Mouse (Mus musculus): ENCODE results near the gene Morn5.

Gene Morn5

DNA sequence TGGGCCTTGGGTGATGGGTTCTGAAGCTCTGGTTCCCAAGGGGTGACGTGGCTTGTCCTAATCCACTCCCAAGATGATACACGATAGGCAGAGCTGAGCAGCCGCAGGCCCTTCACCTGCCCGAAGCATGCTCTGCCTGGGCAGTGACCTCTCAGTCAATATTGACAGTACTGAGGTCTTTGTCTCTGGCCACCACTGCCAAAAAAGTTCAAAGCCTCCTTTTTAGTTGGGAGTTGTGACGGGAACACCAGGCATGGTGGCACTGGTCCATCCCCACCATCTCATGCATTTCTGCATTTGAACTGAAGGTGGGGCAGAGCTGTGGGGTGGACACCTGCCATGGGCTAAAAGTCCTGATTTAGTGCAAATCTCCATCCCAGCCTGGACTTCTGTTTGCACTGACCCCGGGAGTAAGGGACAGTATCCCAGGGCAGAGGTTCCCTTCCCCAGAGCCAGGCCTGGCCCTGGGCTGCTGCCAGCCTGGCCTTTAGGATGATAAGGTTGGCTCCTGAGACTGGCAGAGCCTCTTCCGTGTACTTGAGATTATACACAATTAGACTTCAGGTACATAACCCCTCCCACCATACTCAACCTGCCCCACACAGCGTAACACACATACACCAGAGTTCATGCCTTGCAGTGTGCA lies 22.5 kb downstream of the Morn5 start:
- DNase-seq = no peak

DNA sequence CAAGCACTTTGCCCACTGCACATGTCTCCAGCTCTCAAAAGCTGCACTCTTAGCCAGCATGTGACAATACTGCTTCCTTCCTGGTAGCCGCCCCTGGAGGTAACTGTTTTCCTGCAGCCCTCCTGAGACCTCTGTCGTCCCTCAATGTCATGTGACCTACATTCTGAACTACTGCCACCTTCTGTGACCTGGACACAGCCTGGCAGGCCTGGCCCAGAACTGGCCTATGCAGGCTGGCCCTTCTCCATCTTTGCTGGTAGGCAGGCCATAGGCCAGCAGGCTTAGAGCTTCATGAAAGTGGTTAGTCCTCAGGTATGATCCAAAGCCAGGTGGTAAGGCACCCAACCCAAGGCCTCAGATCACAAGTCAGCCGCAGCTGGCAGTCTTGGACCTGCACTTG lies 24.5 kb downstream of the Morn5 start:
- DNase-seq = no peak

DNA sequence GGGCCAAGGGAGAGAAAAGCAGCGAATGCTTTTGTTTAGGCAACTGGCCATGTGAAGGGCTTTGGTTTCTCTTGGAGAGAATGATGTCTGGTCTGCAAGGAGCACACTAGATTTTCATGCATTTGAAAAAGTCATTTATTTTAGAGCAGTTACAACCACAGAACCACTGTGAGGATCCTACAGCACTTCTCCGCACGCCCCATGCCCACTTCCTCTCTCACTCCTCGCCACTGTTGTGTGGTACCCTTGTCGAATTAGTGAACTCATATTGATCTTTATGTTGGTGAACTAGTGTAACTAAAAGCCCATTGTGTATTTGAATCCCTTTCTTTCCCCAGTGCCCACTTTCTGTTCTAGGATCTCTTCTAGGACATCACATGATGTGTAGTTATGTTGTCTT lies 26.0 kb downstream of the Morn5 start:
- no peak for DNase-seq

DNA sequence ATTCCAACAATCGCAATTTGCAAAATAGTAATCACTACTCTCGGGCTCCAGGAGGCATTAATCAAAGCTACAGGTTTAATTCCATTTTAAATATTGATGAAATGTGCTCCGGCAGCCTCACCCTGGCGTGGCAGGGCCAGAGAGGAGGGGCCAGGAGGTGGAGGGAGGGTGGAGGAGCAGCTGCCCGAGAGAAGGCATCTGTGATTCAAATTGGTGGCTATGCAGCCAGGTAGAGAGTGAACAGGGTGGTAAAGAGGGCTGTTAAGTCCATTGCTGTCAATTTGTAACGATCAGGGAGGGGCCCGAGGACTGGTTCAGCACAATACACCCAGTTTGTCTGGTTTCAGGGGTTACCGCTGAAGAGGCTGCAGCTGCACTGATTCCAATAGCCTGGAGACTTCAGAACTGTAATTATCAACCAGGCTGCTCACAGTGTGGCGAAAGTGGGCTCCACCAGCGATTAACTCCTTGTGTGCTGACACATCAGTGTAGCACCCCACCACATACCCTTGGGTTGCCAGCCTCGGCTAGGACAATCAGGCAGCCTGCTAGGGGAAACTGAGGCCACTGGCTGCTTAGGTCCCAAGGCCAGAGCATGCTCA lies 28.0 kb downstream of the Morn5 start:
- peak in 1 of 2 experiments; percentile 17 for DNase-seq

DNA sequence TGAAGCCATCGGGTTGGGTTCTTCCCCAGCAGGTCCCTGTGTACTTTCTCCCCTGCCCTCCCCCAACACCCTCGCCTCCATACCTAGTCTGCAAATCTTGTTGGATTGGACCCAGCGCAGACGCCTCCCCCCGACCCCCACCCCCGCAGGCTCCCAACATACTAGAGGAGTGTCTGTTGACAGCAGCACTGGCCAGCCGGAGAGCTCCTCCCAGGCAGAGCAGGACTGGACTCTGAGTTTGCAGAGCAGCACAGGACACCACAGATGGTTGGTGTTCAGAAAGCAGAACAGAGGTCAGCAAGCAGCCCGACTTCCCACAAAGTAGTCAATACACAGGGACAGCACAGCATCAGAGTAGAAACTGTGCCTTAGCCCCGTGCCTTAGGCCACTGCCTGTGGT lies 32.2 kb downstream of the Morn5 start:
- DNase-seq = peak; percentile 62 to 78

DNA sequence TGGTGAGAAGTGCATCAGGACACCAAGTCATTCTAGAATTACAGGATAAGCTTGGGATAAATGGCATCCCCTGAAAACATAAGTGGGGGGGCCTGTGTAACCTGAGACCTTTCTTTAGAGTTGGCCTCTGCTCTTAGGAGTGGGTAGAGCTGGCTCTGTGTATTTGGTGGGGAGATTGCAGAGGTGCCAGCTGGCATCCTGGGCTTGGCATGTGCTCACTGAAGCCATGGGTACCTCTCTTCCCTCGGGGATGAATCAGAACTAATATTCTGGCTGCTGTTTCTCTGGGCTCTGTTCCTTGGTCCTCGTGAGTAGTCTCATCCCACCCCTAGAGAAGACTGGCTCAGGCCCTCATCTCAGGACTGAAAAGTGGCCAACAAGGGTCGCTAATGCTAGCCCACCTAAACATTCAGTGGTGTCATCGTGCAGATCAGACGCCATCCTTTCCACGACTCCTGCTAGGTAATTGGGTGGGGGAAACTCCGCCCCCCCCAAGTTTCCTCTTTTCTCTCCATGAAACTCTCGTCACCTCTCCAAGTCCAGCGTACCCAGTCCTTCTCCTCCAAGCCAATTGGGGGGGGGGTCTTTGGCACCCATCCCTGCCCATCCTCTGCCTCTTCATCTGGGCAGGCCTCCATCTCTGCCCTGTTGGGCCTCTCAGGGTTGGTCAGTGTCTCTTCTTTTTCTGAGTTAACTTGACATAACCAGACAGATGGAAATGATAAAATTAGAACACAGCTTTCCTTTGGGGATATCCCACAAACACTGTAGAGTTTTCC lies 33.7 kb downstream of the Morn5 start:
- no peak for DNase-seq

DNA sequence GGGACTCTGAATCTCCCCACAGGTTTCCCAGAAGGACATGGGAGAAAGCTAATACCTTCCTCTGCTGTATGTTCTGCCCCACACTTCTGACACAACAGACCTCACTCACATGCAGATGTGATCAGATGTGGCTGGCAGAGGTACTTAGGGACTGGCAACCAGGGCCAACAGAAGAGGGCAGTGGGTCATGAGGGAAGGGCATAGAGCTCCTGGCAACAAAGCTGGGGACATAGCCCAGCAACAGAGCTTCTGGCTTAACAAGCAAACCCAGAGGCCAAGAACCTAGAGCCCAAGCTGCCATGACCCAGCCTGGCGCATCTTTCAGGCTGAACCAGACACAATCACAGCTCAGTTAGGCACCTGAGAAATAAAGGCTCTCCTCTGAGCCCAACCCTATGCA lies 35.8 kb downstream of the Morn5 start:
- DNase-seq = no peak

DNA sequence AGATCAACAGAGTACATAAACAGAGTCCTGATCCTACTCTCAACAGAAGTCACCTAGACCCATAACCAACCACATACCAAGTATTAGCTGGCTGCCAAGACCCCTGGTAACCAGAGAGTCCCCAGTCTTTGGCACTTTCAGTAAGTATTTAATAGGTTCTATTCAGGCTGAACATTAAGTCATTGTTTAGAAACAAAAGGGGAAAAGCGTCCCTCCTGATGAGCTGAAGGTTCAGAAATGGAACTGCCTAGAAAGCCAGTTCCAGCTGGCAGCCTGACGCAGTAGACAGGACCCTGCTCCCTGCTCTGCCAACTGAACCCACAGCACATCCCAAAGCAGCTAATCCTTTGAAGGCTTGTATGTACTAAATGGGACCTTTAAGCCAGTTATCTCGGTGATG lies 39.9 kb downstream of the Morn5 start:
- no peak for DNase-seq

DNA sequence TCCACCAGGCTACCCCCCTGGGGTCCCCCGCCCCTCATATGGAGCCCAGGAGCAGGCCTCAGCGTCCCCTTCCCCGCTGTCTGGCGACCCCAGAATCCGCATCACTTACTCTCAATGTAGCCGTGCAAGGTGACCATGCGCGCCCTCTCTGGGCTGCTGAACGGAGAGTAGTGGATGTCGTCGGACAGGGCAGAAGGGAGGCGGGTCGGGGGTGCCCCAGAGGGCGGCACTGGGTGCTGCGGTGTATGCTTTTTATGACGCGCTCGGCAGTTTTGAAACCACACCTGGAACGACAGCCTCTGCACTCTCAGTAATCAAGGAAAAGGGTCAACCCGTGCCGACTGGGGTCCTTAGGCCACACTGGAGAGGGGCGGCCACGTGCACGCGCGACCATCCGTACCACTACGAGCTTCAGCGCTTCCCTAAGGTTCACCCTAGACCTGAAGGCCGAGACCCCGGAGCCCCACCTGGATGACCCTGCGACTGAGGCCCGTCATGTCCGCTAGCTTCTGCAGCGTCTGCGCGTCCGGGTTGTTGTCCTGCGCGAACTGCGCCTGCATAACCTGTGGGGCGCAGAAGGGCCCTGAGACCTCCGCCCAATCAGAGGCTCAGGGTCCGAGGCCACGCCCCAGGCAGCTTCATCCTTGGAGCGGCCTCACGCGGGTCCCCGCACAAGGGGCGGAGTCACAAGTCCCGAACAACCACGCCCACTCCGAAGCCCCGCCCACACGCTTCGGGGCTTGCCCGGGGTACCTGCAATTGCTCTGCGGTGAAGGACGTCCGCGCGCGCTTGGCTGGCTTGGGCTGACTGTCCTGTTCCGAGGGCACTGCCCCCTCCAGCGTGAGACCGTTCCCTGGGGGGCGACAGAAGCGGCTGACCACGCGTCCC lies 41.8 kb downstream of the Morn5 start:
- DNase-seq = peak; percentile 78 to 83

DNA sequence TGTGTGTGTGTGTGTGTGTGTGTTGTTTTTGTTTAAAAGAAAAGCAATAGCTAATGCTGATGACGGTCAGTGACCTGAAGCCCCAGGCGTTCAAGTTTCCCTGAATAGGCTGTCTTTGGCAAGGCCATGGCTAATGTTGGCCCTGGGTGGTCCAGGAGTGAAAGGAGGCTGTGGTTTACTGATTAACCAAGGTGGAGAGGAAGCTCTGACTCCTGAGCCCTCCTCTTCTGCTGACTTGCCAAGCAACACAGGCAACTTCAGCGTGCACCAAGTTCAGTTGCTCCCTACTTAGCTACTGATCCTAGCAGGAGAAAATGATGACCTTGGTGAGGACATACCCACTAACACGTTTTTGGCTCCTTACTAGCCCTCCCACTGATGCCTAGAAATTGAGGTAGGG lies 43.5 kb downstream of the Morn5 start:
- peak in 1 of 2 experiments; percentile 53 for DNase-seq

DNA sequence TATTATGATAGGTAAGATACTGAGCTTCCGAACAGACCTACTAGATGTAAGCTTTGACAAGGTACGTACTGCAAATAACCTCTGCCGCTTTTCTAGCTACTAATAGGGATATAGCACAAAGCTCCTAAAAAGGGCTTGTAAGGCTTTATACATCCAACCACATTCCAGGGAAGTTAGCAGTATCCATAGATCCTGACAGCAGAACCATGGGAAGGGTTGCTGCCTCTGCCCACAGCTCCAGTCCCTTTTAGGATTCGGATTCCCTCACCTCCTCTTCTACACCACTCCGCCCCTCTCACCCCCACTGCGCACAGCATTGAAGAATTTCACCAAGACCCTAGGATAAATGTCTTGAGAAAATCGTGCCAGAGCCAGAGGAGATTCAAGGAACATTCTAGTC lies 44.0 kb downstream of the Morn5 start:
- DNase-seq = no peak

DNA sequence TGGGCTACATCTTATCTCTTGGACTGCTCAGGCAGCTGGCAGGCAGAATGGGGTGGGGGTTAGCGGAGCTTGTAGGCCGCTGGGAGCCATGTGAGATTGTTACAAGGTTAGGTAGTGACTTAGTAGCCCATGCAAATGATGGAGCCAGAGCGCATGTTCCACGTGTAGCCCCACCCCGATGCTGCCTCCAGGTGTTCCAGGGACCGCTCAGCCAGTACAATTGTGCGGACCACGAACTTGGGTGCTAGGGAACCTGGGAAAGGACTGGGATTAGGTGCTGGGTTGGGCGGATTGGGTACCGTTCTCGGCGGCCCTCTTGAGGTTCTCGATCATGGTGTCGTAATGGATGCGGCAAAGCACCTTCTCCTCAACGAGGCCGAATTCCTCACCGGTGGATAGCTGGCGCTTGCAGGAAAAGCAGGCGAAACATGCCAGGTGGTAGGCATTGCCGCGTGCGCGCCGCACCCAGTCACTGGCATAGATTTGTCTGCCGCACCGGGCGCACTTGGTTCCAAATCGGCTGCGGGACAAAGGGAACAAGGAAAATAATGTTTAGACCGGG lies 44.7 kb downstream of the Morn5 start:
- DNase-seq = peak in 1 of 2 experiments; percentile 43

DNA sequence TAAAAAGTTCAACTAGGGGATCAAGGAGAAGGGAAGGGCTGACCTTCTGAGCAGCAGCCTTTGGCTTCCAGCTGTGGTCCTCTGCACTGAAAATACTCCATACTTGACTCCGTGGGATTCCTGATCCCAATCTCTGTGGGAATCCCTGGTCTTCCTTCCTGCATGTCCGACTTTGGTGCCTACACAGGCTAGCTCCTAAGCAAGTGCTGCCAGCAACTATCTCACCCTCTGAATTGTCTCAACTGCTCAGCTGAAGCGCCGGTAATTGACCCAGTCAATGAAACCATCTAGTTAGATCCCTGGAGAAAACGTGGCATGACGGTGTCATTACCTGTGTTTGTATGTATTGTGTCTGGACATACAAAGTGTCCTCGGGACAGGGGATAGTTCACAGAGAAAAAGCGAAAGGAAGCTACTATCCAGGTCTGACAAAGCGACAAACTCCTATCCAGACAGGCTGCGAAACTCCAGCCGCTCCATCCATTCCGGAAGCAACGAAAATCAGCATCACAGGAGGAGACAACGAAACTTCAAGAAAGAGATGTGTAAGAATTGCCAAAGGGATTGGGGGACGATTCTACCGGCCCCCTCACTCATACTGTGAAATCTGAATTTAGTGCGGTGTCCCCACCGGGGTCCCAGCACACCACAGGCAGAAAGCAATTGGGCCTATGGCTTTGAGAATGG lies 48.0 kb downstream of the Morn5 start:
- DNase-seq = peak in 1 of 2 experiments; percentile 27

DNA sequence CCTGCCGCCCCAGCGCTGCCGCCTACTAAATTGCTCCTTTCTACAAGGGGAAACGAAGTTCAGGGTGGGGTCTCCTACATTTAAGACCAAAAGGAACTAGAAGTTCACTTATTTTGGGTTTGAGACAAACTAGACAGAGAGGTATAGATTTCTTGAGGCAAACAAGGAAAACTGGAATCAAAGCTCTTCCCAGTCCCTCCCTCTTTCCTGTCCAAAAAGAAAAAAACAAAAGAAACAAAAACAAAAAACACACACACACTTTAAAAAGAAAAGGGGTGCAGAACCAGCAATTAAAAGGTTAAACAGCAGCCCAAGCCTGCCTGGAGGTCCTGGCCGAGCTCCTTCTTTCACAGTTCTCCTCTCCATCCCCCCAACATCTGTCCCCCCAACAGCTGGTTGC lies 48.8 kb downstream of the Morn5 start:
- DNase-seq = no peak

DNA sequence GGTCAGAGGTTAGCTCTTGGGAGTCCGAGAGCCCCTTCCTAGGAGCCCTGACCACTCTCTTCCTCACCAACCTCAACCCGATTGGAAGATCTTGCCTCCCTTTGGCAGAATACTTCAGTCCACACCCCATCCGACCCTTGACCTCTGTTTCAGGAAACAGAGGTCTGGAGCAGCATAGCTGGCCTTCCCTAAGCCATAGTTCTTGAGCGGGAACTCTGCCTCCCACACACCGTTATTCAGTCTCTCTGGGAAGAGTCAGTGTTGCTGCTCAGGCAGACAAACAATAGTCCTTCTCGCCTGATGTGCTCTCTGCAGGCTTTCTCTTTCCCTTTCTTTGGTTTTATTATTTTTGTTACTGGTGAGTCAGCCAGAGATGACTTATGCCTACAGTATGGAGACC lies 50.5 kb downstream of the Morn5 start:
- DNase-seq = no peak

DNA sequence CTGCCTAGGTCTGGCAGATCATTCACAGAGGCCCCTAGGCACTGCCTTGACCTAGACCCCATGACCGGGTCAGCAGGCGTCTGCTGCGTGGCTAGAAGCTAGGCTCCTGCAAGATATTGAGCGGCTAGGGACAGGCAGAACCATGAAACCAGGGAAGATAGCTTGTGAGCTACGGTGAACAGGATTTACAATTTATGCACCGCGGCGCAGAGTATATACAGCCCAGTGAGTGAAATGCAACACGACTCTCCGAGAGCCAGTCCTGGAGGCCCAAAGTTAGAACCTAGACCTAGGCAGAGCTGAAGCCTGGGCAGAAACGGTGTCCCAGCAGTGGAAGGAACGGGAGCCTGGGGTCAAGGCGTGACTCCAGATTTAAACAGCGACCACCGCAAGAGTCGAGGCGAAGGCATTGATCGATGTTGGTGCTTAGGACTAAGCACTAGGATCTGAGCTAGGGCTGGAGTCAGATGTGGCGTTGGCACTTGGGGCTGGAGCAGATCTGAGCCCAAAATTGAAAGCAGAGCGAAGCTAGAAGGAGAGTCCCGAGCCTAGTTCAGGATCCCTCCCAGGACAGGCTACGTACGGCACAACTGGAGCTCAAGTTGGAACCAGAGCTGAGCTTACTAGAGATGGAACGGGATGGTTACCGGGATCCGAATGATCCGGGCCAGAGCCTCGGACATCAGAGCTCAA lies 52.8 kb downstream of the Morn5 start:
- peak in 1 of 2 experiments; percentile 21 for DNase-seq

DNA sequence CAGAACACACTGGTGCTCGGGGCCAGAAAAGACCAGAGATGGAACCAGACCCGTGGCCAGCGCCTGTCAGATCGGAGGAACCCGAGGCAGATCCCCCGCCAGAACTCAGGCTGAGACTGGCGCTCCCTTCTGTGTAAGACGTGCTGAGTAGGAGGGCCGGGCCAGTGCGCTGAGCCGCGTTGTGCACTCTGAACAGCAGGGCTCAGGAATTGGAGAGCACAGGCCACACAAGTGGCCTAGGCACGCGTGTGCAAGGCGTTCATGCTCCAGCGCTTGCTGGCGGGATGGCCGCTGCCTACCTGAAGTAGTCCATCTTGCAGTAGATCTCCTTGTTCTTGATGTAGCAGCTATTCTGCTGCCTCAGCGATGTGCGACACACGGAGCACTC lies 53.3 kb downstream of the Morn5 start:
- peak; percentile 53 to 63 for DNase-seq

DNA sequence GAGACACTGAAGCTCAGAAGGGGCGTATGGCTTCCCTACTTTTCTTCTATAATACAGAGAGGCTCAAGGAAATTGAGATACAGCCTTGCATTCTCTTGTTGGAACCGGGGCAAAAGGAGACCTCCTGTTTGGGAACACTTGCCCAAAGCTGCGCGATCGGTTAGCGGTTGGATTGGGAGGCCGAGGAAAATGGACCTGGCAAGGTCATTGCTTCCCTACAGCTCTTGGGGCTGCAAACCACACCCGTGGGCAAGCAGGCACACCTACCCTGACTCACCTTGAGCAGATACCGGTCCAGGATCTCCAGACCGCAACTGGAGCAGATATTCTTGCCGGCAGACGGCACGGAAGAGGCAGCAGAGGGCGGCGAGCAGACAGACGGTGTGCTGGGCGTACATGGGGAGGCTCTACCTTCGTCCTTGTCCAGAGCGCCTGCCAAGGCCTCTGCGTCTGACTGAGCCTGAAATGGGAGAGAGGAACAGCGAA lies 53.9 kb downstream of the Morn5 start:
- no peak for DNase-seq

DNA sequence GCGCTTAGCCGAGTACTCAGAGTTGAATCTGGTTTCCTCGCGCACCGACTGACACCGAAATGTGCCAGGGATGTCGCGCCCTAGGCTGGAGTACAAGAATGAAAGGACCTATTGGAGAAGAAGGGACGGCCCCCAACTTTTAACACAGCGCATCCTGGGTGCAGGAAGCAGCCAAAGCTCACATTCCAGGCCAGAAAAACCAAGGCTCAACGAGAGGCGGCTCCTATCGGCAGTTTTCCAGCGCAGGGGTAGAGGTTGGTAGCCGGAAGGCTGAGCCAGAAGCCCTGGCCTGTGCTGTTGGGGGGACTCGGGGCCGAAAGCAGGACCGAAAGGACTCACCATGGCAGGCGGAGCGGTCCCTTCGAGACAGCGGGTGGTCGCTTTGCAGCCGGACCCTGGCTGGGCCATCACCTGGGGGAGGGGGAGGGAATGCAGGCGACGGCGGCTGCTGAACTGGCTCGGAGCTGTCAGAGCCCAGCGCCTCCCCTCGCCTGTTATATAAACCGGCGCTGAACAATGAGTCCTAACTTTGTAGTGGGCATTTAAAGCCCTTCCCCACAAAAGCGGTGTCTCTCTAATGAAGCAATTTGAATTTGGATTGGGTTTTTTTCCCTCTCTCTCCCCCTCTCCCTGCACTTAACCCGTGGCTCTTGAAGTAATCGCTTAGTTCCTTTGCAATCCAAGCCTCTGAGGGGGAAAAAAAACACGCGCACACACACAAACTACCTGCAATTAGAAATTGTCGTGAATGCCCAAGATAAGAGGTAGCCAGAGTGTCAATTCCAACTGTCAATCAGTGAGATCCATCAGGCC lies 54.5 kb downstream of the Morn5 start:
- DNase-seq = peak in 1 of 2 experiments; percentile 49

DNA sequence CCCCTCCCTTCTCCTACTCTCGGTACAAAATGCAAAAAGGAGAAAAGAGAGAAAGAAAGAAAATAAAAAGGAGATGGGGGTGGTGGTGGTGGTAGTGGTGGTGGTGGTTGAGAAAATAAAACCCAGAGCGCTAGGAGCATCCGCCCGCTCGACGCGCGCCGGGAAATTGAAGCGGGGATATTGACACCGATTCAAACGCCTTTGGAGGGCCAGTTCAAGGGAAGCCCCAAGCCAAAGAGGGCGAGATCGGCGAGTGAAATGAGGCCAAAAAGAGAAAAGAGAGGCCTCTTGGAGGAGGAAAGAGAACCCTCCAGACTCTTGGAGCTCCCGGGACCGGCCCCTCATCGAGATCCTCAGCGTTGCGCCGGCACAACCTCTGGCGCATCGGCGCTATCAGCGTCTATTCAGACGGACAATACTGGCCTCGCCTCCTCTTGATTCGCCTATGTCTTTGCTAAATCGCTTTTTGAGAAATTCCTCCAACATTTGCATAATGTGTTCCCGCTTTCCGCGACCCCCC lies 55.2 kb downstream of the Morn5 start:
- peak in 1 of 2 experiments; percentile 48 for DNase-seq
